Mouse (Mus musculus): ENCODE measurements around the gene Gm15517. TPM values are rescaled to one million over a fixed set of nuclear protein-coding genes. Genes with fewer than 3 reads are reported as not detected.

Gm15517 gene
- not detected in 2 replicates for polyA plus RNA-seq (2012; rRNA removed)

GRCm38 (mm10) chr7:44261147-44261546 is at the start of gene Gm15517:
Gene Gm15517, plus strand, starts transcription at chr7:44261447.

GRCm38 (mm10) chr7:44215645-44216044 is 45.6 kb upstream of the Gm15517 start, which contains the start of gene Klk1b5:
Gene Klk1b5, plus strand, starts transcription at chr7:44215945.

GRCm38 (mm10) chr7:44225076-44225475 is 36.2 kb upstream of the Gm15517 start, which contains the start of gene Klk1:
Gene Klk1, plus strand, starts transcription at chr7:44225360.

GRCm38 (mm10) chr7:44235909-44236308 is 25.3 kb upstream of the Gm15517 start, which contains the start of gene Gm36864:
Gene Gm36864, plus strand, starts transcription at chr7:44236177.

GRCm38 (mm10) chr7:44246055-44246983 is 14.9 kb upstream of the Gm15517 start, which contains the start of the genes 1700028J19Rik and 2410002F23Rik:
Gene 1700028J19Rik, minus strand, starts transcription at chr7:44246695.
Gene 2410002F23Rik, plus strand, starts transcription at chr7:44246722.

GRCm38 (mm10) chr7:44257278-44257677 is 4.0 kb upstream of the Gm15517 start, which contains the start of gene Acp4:
Gene Acp4, minus strand, starts transcription at chr7:44257378.

GRCm38 (mm10) chr7:44306516-44307240 is 45.4 kb downstream of the Gm15517 start, which contains the start of gene Clec11a:
Gene Clec11a, minus strand, starts transcription at chr7:44306902.

GRCm38 (mm10) chr7:44309475-44310284 is 48.4 kb downstream of the Gm15517 start, which contains the start of gene Shank1:
Gene Shank1, plus strand, starts transcription at chr7:44310253.

Other genes with a start within 250 kb of the Gm15517 start
- gene Klk1b26, start 249.3 kb upstream of the Gm15517 start, polyA plus RNA-seq (2012; rRNA removed): not detected in 2 replicates
- 0.07 and 0.10 TPM in 2 replicates for gene Klk1b27, start 209.2 kb upstream of the Gm15517 start, polyA plus RNA-seq (2012; rRNA removed)
- not detected in 2 replicates for gene Klk1b21, start 159.1 kb upstream of the Gm15517 start, polyA plus RNA-seq (2012; rRNA removed)
- gene Klk1b22, start 148.8 kb upstream of the Gm15517 start, polyA plus RNA-seq (2012; rRNA removed): not detected in 2 replicates
- not detected in 2 replicates for gene Klk1b16, start 124.7 kb upstream of the Gm15517 start, polyA plus RNA-seq (2012; rRNA removed)
- gene Klk1b24, start 73.2 kb upstream of the Gm15517 start, polyA plus RNA-seq (2012; rRNA removed): not detected in 2 replicates
- gene Klk1b3, start 63.3 kb upstream of the Gm15517 start, polyA plus RNA-seq (2012; rRNA removed): not detected in 2 replicates
- 0.13 and 0.50 TPM in 2 replicates for gene Klk1b4, start 54.0 kb upstream of the Gm15517 start, polyA plus RNA-seq (2012; rRNA removed)
- gene Klk1b5, start 45.5 kb upstream of the Gm15517 start, polyA plus RNA-seq (2012; rRNA removed): not detected in 2 replicates
- gene Klk1, start 36.1 kb upstream of the Gm15517 start, polyA plus RNA-seq (2012; rRNA removed): 0.08 and 0.67 TPM in 2 replicates
- not detected in 2 replicates for gene Gm36864, start 25.3 kb upstream of the Gm15517 start, polyA plus RNA-seq (2012; rRNA removed)
- 0.71 TPM in 2 replicates for gene 1700028J19Rik, start 14.8 kb upstream of the Gm15517 start, polyA plus RNA-seq (2012; rRNA removed)
- gene 2410002F23Rik, start 14.7 kb upstream of the Gm15517 start, polyA plus RNA-seq (2012; rRNA removed): 33.2 and 37.0 TPM in 2 replicates
- gene Acp4, start 4.1 kb upstream of the Gm15517 start, polyA plus RNA-seq (2012; rRNA removed): not detected in 2 replicates
- gene Clec11a, start 45.5 kb downstream of the Gm15517 start, polyA plus RNA-seq (2012; rRNA removed): 0.78 and 0.94 TPM in 2 replicates
- 0.02 and 0.04 TPM in 2 replicates for gene Shank1, start 48.8 kb downstream of the Gm15517 start, polyA plus RNA-seq (2012; rRNA removed)
- gene Syt3, start 122.7 kb downstream of the Gm15517 start, polyA plus RNA-seq (2012; rRNA removed): 0.02 and 0.04 TPM in 2 replicates
- gene 1700008O03Rik, start 124.4 kb downstream of the Gm15517 start, polyA plus RNA-seq (2012; rRNA removed): 0.19 and 0.22 TPM in 2 replicates
- 0.02 TPM in 1 of 2 replicates, not detected in the other for gene Lrrc4b, start 167.6 kb downstream of the Gm15517 start, polyA plus RNA-seq (2012; rRNA removed)
- gene Aspdh, start 203.9 kb downstream of the Gm15517 start, polyA plus RNA-seq (2012; rRNA removed): 52.0 and 53.0 TPM in 2 replicates
- gene Josd2, start 206.5 kb downstream of the Gm15517 start, polyA plus RNA-seq (2012; rRNA removed): 121 and 139 TPM in 2 replicates
- gene Emc10, start 235.1 kb downstream of the Gm15517 start, polyA plus RNA-seq (2012; rRNA removed): 45.3 and 47.9 TPM in 2 replicates
- gene Fam71e1, start 235.1 kb downstream of the Gm15517 start, polyA plus RNA-seq (2012; rRNA removed): 1.9 and 2.3 TPM in 2 replicates